Mouse (Mus musculus) 3134 (cell line): Measurements from ENCODE around the gene Sema6c.

Experiments
- DNase-seq: peaks from one replicate; pipeline ENCODE4 v3.0.0-alpha.2; 2011; ENCODE audit warnings: low spot score; ENCODE audit not compliant: insufficient read length; ENCODE audit errors: extremely low read depth

Gene Sema6c

DNA sequence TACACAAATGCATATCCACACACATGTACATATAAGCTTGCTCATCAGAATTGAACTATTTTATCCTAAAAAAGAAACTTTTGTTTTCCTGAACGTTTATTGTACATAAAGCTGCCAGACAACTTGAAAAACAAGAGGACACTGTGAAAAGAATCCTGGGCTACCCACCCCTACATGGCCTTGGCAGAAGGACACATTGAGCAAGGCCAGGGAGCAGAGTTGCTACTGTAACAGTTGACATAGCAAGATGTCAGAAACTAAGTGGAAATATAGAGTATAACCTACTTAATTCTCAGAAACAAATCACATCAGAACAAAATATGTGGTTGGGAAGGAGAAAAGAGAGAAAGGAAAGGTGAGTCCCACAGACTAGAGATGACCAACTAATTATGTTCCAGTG lies 21.6 kb downstream of the Sema6c start:
- DNase-seq: no peak

DNA sequence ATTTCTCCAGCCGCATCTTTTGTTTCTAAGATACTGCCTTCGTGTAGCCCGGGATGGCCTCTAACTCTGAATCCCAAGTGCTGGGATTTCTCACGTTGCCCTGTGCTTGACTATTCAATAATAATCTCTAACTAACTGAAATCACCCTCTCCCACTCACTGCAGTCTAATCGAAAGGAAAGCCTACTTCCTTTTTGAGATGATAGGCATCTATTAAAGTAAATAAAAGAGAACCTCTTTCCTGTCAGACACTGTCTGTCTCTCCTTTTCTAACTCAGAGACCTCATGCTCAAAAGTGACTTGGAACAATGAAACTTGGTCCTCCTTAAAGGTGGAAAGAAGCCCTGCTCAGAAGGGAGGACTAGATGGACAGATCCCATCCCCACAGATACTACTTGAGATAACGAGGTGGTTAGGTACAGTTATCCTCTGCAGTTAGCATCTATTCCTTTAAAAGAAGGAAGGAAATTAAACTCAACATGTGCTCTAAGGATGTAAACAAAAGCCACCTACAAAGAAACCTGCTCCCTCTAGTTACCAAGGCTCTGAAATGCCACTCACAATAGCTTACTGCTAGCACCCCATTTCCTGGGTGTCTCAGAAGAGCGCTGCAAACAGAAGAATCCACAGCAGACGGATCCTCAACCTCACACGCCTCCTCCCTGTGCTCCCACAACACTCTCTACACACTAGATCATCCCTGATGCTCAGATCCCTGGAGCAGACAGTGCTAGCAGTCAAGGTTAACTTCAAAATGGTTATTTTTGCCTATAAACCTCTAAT lies 24.7 kb downstream of the Sema6c start:
- no peak for DNase-seq

DNA sequence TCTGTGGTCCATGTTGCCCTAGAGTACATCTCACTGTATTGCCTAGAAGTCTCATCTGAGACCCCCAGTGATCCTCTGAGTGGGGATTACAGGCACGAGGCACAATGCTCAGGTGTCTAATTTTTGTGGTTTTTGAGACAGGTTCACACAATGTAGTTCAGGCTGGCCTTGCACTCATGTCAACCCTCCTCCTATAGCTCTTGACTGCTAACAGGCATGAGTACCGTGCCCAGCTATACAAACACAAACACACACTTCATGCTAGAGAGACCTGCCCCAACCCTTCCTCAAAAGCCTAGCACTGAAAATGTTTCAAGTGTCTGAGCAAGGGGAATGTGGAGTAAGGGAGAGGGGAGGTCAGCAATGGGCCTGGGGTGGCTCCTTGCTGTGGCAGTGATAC lies 25.8 kb downstream of the Sema6c start:
- DNase-seq: no peak

DNA sequence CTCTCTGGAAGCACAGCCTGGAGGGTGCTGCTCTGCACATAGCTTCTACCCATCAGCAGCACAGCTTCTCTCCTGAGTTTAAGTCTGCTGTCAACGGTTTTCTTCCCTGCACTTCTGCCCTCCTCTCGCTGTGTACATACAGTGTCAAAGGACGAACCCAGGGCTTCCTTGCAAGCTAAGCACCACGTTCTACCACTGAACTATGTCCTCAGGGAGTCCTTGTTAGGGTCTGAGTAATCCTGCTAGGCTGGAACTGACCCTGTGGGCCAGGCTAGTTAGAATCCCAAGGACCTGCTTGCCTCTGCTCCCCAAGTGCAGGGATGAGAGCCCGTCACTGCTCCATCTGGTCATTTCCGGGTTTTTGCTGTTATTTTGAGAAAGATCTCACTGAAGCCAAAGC lies 26.6 kb downstream of the Sema6c start:
- DNase-seq: no peak

DNA sequence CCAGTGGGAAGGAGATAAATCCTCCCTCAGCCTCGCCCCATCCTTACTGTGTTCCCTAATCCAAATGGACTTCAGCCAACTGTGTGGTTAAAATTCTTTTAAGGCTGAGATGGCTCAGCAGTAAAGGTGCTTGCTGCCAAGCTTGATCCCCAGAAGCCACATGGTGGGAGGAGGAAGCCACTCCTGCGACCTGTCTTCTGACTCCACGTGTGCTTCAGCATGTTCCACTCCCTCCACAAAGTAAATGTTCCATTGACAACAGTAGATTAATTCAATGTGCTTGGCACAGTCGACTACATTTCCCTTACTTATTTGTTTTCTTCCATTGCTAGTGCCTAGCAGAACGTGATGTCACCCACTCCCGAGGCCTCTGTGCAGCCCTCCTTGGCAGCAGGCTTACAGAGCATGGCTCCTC lies 34.5 kb downstream of the Sema6c start:
- peak; percentile 62 for DNase-seq

DNA sequence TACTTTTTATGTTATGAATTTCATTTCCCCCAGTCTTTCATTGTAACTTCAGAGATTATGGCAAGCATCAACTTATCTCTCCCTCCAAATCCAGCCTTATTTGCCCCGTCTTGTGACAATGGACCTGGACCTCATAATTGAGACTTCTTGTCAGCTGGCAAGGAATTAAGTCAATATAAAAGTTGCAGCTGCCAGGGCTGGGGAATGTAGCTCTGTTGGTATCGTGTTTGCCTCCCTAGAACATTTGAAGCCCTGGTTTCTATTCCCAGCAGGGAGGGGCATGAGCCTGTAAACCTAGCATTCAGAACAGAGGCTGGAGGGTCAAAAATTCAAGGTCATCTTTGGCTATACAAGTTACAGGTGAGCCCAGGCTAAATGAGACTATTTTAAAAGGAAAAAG lies 35.5 kb downstream of the Sema6c start:
- DNase-seq: no peak

DNA sequence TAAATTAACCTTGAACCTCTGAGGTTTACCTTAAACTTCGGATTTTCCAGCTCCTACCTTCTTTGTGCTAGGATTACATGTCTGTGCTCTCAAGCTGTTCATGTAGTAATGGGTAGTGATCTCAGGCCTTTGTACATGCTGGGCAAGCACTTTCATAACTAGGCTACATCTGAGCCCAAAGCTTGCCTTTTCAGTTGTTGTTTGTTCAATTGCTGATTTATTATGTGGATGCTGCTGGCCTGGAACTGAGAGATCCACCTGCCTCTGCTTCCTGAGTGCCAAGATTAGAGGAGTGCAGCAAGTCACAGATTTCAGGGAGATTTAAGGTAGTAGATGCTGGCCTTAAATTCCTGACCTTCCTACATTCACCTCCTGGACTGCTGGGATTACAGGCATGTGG lies 38.8 kb downstream of the Sema6c start:
- DNase-seq: no peak

DNA sequence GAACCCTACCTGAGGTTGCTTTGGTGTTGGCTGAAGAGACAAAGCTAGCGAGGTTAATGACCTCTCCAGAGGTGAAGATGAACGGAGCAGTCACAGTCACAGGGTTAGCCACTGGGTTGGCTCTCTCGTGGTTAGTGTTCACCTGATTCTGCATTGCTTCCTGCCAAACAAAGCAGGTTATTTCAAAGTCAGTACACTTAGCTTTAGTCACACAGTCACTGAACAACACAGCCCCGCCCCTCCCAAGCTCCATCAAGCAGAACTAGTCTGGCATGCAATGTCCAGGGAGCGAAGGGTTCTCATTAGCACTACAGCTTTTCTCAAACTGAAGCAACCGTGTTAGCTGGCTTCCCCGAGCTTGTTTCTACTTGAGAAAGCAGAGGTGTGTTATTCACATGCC lies 39.9 kb downstream of the Sema6c start:
- DNase-seq: no peak

DNA sequence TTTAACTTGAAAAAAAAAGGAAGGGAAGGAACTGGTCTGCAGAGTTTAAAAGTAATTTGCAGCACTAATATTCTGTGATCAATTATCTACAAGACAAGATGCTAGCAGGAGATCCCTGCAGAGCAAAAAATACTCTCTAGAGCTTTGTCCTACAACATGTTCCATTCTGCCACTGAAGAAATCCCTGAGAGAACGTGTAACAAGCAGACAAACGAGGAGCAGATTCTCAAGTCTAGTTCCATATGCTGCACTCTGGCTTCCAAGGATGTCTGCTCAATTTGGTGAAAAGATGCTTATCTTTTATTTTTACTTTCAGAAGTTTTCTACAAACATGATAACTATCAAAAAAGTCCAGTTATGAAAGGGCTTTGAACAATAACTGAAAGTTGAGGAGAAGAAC lies 40.3 kb downstream of the Sema6c start:
- no peak for DNase-seq

DNA sequence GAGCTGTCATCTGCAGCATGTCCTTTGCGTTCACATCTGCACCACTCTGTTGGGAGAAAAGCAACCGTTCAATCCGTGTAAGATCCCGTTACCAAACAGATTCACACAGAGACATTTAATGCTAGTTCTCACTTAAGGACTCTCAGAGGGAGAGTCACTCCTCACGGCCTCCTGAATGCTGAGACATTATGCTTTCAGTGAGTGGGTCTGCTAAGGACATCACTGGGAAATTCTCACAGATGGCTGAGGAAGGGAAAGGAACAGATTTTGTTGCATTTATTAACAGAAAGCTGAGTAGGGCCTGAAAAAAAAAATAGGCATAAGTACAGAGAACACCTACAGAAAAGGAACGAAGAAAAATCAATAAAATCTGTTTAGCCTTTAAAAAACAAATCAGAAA lies 43.6 kb downstream of the Sema6c start:
- no peak for DNase-seq

DNA sequence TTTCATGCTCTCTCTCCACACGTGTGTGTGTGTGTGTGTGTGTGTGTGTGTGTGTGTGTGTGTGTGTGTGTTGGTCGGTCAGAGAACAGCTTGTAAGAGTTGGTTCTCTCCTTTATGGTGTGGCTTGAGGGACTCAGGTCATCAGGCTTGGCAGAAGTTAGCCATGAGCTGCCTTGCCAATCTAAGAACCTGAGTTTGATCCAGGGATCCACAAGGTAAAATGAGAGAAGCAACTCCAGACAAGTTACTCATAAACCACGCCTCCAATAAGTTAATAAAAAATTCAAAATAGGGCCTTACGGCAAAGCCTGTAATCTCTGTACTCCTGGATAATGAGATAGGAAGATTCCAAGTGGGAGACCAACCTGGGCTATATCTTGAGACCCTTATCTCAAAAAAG lies 48.0 kb downstream of the Sema6c start:
- no peak for DNase-seq

DNA sequence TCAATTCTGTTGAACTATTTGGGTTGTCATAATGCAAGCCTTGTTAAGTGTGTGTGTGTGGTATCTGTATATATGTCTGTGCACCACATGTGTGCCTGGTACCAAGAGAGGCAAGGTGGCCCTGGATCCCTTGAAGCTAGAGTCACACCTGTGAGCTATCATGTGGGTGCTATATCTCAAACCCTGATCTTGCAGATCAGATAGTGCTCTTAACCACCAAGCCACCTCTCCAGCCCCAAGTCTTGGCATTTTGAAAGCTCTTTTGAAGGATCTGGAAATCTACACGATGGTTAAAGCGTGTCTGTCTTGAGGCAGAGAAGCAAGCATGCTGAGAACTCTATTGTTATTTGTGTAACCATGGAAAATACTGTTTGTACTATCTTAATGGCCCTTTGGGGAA lies 50.3 kb downstream of the Sema6c start:
- no peak for DNase-seq

DNA sequence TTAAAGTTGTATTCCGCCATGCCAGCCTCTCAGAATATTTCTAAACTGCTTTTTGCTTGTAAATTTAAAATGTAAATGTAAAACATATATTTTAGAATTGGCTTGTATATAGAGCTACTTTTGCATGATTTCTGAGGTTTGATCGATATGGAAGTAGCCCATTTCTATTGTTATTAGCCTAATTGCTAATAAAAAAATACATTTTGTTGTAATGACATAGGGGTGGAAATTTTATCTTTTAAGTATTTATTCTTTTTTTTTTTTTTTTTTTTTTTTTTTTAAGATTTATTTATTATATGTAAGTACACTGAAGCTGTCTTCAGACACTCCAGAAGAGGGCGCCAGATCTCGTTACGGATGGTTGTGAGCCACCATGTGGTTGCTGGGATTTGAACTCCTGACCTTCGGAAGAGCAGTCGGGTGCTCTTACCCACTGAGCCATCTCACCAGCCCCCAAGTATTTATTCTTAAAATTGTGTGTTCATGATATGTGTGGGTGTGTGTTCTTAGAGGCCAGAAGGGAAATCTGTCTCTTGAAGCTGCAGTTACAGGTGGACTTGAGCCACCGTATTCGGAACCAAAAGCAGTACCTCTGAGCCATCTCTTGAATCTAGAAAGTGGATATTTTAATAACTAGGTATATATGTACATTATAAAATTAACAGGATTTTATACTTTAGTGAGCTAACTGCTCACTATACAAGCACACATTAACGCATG lies 52.8 kb downstream of the Sema6c start:
- peak; percentile 38 for DNase-seq

DNA sequence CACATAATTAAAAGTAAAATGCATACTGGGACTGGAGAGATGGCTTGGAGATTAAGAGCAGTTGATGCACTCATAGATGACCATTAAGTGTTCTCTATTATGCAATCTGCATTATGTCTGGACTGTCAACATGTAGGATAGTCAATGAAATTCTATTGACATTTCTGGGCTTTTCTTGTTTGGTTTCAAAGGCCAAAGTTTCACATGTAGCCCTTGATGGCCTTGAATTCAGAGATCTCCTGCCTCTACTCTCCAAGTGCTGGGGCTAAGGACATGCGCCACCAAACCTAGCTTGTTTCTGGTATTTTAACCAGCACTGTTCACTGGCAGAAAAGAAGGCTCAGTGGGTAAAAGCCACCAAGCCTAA lies 53.3 kb downstream of the Sema6c start:
- DNase-seq: no peak

DNA sequence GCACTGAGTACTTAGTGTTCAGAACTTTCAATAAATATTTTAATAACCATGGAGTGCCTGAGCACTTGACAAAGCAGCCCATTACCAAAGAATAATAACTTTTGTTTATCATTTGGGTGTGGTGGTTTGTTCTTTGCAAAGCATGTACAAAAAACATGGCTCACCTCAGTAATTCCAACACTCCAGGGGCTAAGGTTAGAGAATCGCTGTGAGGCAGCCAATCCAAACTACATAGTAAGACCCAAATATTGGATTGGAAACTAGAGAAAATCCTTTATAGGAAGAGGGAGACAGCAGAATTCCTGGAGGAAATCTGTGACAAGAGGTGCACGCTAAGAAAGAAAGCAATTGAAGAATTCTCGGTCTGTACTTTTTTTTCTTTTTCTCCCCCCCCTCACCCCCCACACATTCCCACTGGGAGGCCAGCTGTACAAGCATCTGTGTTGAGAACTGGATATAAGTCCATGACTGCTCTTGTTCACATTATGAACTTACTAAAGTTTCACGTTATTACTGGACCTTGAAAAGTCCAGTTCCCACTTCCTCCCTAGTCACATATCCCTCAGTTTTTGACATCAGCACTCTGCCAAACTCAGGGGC lies 56.5 kb downstream of the Sema6c start:
- DNase-seq: no peak

DNA sequence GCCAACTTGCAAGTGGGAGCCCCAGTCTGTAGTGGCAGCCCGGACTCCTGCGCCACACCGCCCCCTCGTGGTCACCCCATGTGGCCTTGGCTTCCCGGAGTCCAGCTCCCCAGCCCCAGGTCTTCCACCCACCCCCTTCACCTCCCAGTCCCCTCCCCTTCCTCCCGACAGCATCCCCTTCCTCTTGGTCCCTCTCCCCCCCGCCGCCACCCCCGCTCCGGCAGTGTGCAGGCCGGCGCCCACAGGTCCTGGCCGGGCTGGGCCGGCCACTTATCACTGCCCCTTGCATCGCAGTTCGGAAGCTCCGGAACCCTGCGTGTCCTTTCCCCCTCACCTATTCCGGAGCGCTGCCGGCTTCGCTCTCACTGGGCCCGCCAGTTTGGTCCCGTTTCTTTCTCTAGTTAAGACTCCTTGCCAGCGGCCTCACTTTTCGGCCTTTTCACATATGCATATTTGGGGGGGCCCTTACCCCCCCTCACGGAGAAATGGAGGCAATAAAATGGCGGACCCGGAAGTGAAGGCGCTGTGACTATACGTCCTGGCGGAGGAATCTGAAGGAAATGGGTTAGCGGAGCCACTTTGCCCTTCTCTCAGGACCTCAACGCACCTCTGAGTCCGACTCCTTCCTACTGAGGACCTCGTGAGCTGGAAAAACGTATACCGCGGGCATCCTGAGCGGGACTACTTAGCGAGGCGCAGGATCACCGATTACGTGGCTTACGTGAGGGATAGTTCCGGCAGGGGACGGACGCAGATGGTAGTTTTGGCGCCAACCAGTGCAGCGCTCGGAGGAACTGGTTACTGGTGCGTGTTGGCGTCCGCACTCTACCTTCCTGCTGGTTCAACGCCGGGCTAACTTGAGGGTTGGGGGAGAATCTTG lies 57.2 kb downstream of the Sema6c start, which contains the start of gene Gabpb2:
TSS of gene Gabpb2 (minus strand) at position 662 of the 880 bp plus-strand sequence.
- DNase-seq: peak; percentile 94

DNA sequence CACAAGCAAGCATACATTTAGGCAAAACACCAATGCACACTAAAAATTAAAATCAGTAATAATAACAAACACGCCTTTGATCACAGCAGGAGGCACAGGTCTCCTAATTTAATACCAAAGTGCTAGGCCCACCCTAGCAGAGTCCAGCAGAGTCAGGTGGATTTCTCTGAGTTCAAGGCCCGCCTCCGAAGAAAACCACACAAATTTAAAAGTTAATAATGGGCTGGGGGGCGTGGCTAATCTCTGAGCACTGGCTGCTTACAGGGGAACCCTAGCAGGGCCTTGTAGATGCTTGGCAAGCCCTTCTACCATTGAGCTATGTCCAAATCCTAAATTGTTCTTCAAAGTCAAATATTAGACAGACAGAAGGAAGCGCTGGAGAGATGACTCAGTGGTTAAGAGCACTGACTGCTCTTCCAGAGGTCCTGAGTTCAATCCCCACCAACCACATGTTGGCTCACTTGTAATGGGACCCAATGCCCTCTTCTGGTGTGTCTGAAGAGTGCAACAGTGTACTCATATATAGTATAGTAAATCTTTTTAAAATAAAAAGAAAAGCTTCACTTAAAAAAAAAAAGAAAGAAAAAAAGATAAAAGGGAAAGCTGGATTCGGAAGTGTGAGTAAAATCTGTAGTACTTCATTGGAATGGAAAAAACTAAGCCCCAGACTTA lies 58.3 kb downstream of the Sema6c start:
- DNase-seq: peak; percentile 53

DNA sequence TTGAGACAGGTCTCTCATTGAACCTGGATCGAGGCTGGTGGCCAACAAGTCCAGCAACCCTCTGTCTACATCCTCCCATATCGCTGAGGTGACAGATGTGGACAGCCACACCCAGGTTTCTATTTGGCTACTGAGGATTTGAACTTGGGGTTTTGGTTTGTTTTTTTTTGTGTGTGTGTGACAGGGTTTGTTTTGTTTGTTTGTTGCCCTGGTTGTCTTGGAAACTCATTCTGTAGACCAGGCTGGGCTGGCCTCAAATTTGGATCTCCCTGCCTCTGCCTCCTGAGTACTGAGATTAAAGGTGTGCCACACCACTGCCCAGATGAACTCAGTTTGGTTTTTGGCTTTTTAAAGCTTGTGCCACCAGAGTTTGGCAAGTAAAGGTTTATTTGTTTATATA lies 62.8 kb downstream of the Sema6c start:
- DNase-seq: no peak
